Mouse (Mus musculus) MEL (cell line): ENCODE measurements around the gene Nubp2. TPM values are rescaled to one million over a fixed set of nuclear protein-coding genes. Genes with fewer than 3 reads are reported as not detected.

Experiments
- DNase-seq: peaks from one replicate; pipeline ENCODE4 v3.0.0; 2011; ENCODE audit warnings: low read depth, low spot score
- H3K27ac ChIP-seq: 2 replicates; pipeline ENCODE4 v1.5.1; 2012; ENCODE audit warnings: low read depth, mild to moderate bottlenecking, control low read depth, low read length, moderate library complexity; ENCODE audit not compliant: control insufficient read depth
- H3K27me3 ChIP-seq, 2 experiments: fragments of 150-350 bp in 1 of 2; sonication (generic) in 1 of 2; 2 replicates each; pipeline ENCODE4 v1.6.1; 2012; ENCODE audit warnings: low read length in 2 of 2, mild to moderate bottlenecking in 2 of 2, improper control_type of control experiment in 1 of 2, moderate library complexity in 1 of 2; ENCODE audit not compliant: insufficient read depth in 2 of 2, control insufficient read depth in 1 of 2
- H3K36me3 ChIP-seq, 2 experiments: 2 replicates each; pipeline ENCODE4 v1.6.1; 2012 to 2014; ENCODE audit warnings: low read length in 2 of 2, improper control_type of control experiment in 1 of 2, inconsistent platforms in 1 of 2, mild to moderate bottlenecking in 1 of 2; ENCODE audit not compliant: insufficient read depth in 2 of 2, control insufficient read depth in 1 of 2
- H3K4me1 ChIP-seq, 2 experiments: fragments of 150-350 bp in 1 of 2; sonication (generic) in 1 of 2; 2 replicates each; pipeline ENCODE4 v1.6.1; 2012; ENCODE audit warnings: low read length in 2 of 2, improper control_type of control experiment in 1 of 2, mild to moderate bottlenecking in 1 of 2; ENCODE audit not compliant: insufficient read depth in 2 of 2, control insufficient read depth in 1 of 2
- H3K4me3 ChIP-seq, 2 experiments: fragments of 150-350 bp in 1 of 2; sonication (generic) in 1 of 2; 2 replicates each; pipeline ENCODE4 v1.5.1; 2012; ENCODE audit warnings: low read depth in 2 of 2, low read length in 2 of 2, mild to moderate bottlenecking in 2 of 2, moderate library complexity in 2 of 2, control low read depth in 1 of 2, improper control_type of control experiment in 1 of 2; ENCODE audit not compliant: control insufficient read depth in 1 of 2, insufficient read depth in 1 of 2
- H3K79me2 ChIP-seq: 2 replicates; pipeline ENCODE4 v1.6.1; 2012; ENCODE audit warnings: mild to moderate bottlenecking, low read length, moderate library complexity; ENCODE audit not compliant: control insufficient read depth, poor library complexity, insufficient read depth
- H3K9ac ChIP-seq: 2 replicates; pipeline ENCODE4 v1.6.1; 2012; ENCODE audit warnings: low read depth, mild to moderate bottlenecking, control low read depth, low read length, moderate library complexity; ENCODE audit not compliant: control insufficient read depth, poor library complexity, severe bottlenecking
- H3K9me3 ChIP-seq: fragments of 150-350 bp; sonication (generic); replicated peaks from 2 replicates; pipeline ENCODE4 v1.6.1; 2012; ENCODE audit warnings: mild to moderate bottlenecking, low read length, improper control_type of control experiment, moderate library complexity; ENCODE audit not compliant: insufficient read depth
- BHLHE40 ChIP-seq: IDR thresholded peaks from 2 replicates; pipeline ENCODE4 v1.6.1; 2012; ENCODE audit warnings: low read depth, mild to moderate bottlenecking, inconsistent platforms, low read length, improper control_type of control experiment, borderline replicate concordance
- CHD1 ChIP-seq: IDR thresholded peaks from 2 replicates; pipeline ENCODE4 v1.6.1; 2012; ENCODE audit warnings: low read depth, mild to moderate bottlenecking, inconsistent platforms, low read length, improper control_type of control experiment
- CTCF ChIP-seq, 3 experiments: IDR thresholded peaks in 2 of 3; conservative IDR thresholded peaks in 1 of 3; 2 replicates each; pipeline ENCODE4 v1.5.1; 2011 to 2012; ENCODE audit warnings: low read length in 3 of 3, low read depth in 2 of 3, mild to moderate bottlenecking in 2 of 3, improper control_type of control experiment in 1 of 3, inconsistent platforms in 1 of 3, mixed read lengths in 1 of 3, moderate library complexity in 1 of 3; ENCODE audit not compliant: control insufficient read depth in 1 of 3, insufficient read depth in 1 of 3, poor library complexity in 1 of 3, severe bottlenecking in 1 of 3
- E2F4 ChIP-seq: IDR thresholded peaks from 2 replicates; pipeline ENCODE4 v1.6.1; 2011; ENCODE audit warnings: low read depth, low read length, improper control_type of control experiment, borderline replicate concordance
- ELF1 ChIP-seq: IDR thresholded peaks from 2 replicates; pipeline ENCODE4 v1.6.1; 2014; ENCODE audit warnings: low read depth, mild to moderate bottlenecking, inconsistent platforms, low read length, improper control_type of control experiment, moderate library complexity
- GATA1 ChIP-seq: IDR thresholded peaks from 2 replicates; pipeline ENCODE4 v1.6.1; 2011; ENCODE audit warnings: low read depth, low read length, improper control_type of control experiment
- HCFC1 ChIP-seq: IDR thresholded peaks from 2 replicates; pipeline ENCODE4 v1.6.1; 2012; ENCODE audit warnings: low read depth, mild to moderate bottlenecking, inconsistent platforms, low read length, improper control_type of control experiment, moderate library complexity
- JUND ChIP-seq: IDR thresholded peaks from 2 replicates; pipeline ENCODE4 v1.6.1; 2011; ENCODE audit warnings: low read depth, mild to moderate bottlenecking, improper control_type of control experiment, low read length
- MAFK ChIP-seq: IDR thresholded peaks from 2 replicates; pipeline ENCODE4 v1.6.1; 2011; ENCODE audit warnings: low read depth, mild to moderate bottlenecking, low read length, improper control_type of control experiment, borderline replicate concordance
- MAZ ChIP-seq: IDR thresholded peaks from 2 replicates; pipeline ENCODE4 v1.6.1; 2012; ENCODE audit warnings: low read depth, mild to moderate bottlenecking, inconsistent platforms, low read length, improper control_type of control experiment
- MEF2A ChIP-seq: IDR thresholded peaks from 2 replicates; pipeline ENCODE4 v1.6.1; 2014; ENCODE audit warnings: low read depth, mild to moderate bottlenecking, inconsistent platforms, low read length, improper control_type of control experiment; ENCODE audit not compliant: poor library complexity, insufficient replicate concordance, severe bottlenecking; ENCODE audit errors: extremely low read depth
- MXI1 ChIP-seq: IDR thresholded peaks from 2 replicates; pipeline ENCODE4 v1.6.1; 2011; ENCODE audit warnings: mild to moderate bottlenecking, low read depth, low read length, improper control_type of control experiment
- NELFE ChIP-seq: IDR thresholded peaks from 2 replicates; pipeline ENCODE4 v1.6.1; 2011; ENCODE audit warnings: low read depth, low read length, improper control_type of control experiment
- NRF1 ChIP-seq: IDR thresholded peaks from 2 replicates; pipeline ENCODE4 v1.6.1; 2014; ENCODE audit warnings: low read depth, mild to moderate bottlenecking, inconsistent platforms, low read length, improper control_type of control experiment, moderate library complexity; ENCODE audit not compliant: poor library complexity, insufficient read depth, severe bottlenecking
- POLR2AphosphoS2 ChIP-seq: IDR thresholded peaks from 2 replicates; pipeline ENCODE4 v1.6.1; 2011; ENCODE audit warnings: low read length, improper control_type of control experiment
- POLR2AphosphoS5 ChIP-seq: IDR thresholded peaks from 2 replicates; pipeline ENCODE4 v1.6.1; 2012; ENCODE audit warnings: low read depth, borderline replicate concordance, mild to moderate bottlenecking, inconsistent platforms, low read length, moderate library complexity, mixed read lengths
- RAD21 ChIP-seq: IDR thresholded peaks from 2 replicates; pipeline ENCODE4 v1.6.1; 2011; ENCODE audit warnings: mild to moderate bottlenecking, low read depth, low read length, improper control_type of control experiment
- SIN3A ChIP-seq: IDR thresholded peaks from 2 replicates; pipeline ENCODE4 v1.6.1; 2012; ENCODE audit warnings: low read length, improper control_type of control experiment, inconsistent platforms
- TBP ChIP-seq: IDR thresholded peaks from 2 replicates; pipeline ENCODE4 v1.8.0; 2011; ENCODE audit warnings: low read depth, low read length, improper control_type of control experiment
- UBTF ChIP-seq: IDR thresholded peaks from 2 replicates; pipeline ENCODE4 v1.6.1; 2012; ENCODE audit warnings: low read depth, mild to moderate bottlenecking, inconsistent platforms, low read length, improper control_type of control experiment, moderate library complexity, borderline replicate concordance; ENCODE audit not compliant: insufficient read depth
- USF1 ChIP-seq: IDR thresholded peaks from 2 replicates; pipeline ENCODE4 v1.6.1; 2014; ENCODE audit warnings: low read depth, mild to moderate bottlenecking, inconsistent platforms, low read length, improper control_type of control experiment, moderate library complexity
- polyA plus RNA-seq, 2 experiments: library from polyadenylated mRNA; stranded (reverse) in 1 of 2; unstranded in 1 of 2; fragments of >175 nt in 1 of 2; fragments of >200 nt in 1 of 2; gene quantifications; 2 replicates each; pipeline versions ENCODE4 v1.2.1 to v1.2.4; 2012; ENCODE audit warnings: low replicate concordance in 2 of 2, low read depth in 1 of 2; ENCODE audit not compliant: insufficient read length in 2 of 2, insufficient read depth in 1 of 2, missing spikeins in 1 of 2
- total RNA-seq: library from RNA; depleted of rRNA; stranded (reverse); fragments of 300-350 nt; gene quantifications from 2 replicates; pipeline ENCODE4 v1.2.3, GENCODE M21; 2012

The Nubp2 gene
- total and polyA plus RNA-seq, 3 experiments: 141 to 191 TPM; not detected in 1

- TF ChIP-seq NRF1 (peak; percentile 50; the same call in 1 of the 2 replicates), E2F4 (no peak), TBP (no peak), POLR2AphosphoS2 (no peak), USF1 (no peak), BHLHE40 (0 out of 2 replicates have a peak, but pooled peaks have one; percentile 41), MXI1 (peak; percentile 81), RAD21 (no peak), JUND (no peak), MEF2A (no peak), MAFK (no peak), POLR2AphosphoS5 (0 out of 2 replicates have a peak, but pooled peaks have one; percentile 15), SIN3A (peak; percentile 80), CTCF (IDR thresholded peaks at IDR 0.05 in 2 of 3, conservative IDR thresholded peaks at IDR 0.05 in 1 of 3; ENCODE audit: control insufficient read depth in 1 of 3, insufficient read depth in 1 of 3, low read depth in 2 of 3, low read length in 3 of 3, poor library complexity in 1 of 3, severe bottlenecking in 1 of 3) (0 out of 6 replicates have a peak, but pooled peaks of 1 of the 3 experiments have one; percentile 11), CHD1 (0 out of 2 replicates have a peak, but pooled peaks have one; percentile 53), MAZ (0 out of 2 replicates have a peak, but pooled peaks have one; percentile 67), HCFC1 (peak; percentile 72; the same call in 1 of the 2 replicates), ELF1 (no peak), NELFE (no peak)
Measured at GRCm38 (mm10) chr17:24849733-24850064, 36.5 kb downstream of the Nubp2 start (continued).

GRCm38 (mm10) chr17:24848600-24849031, 37.5 kb downstream of the Nubp2 start:
- peaks cover 3% of the 10 kb centered on the region; the same call in 1 of the 2 replicates for H3K79me2 ChIP-seq
- H3K9ac ChIP-seq: peak overlapping the region; percentile 6
- H3K36me3 ChIP-seq: peaks cover 0 to 13% of the 10 kb centered on the region in 2 experiments; a peak in 2 of 4 replicates
- H3K9me3 ChIP-seq: no peaks in the 10 kb centered on the region
- H3K27ac ChIP-seq: peak overlapping the region; percentile 52
- H3K27me3 ChIP-seq: no peaks in the 10 kb centered on the region
- peaks cover 0 to 15% of the 10 kb centered on the region in 2 experiments; a peak in 2 of 4 replicates for H3K4me1 ChIP-seq
- peak; percentile 59 for DNase-seq
- peak overlapping the region in 1 of 2 experiments; percentile 81; a peak in 2 of 4 replicates for H3K4me3 ChIP-seq
- TF ChIP-seq MXI1 (peak; percentile 43; the same call in 1 of the 2 replicates), UBTF (no peak), GATA1 (peak; percentile 34; the same call in 1 of the 2 replicates), NRF1 (no peak)
